Mouse (Mus musculus): Measurements from ENCODE around the gene Ankrd27.

Ankrd27 gene

GRCm38 (mm10) chr7:35584068-35584785, 1.8 kb upstream of the Ankrd27 start:
- DNase-seq: no peak

GRCm38 (mm10) chr7:35584786-35585190, 1.3 kb upstream of the Ankrd27 start:
- DNase-seq: peak; percentile 57

GRCm38 (mm10) chr7:35585191-35586054, 621 bp upstream of the Ankrd27 start, which contains the start of gene Rgs9bp:
Gene Rgs9bp, minus strand, starts transcription at chr7:35585582.
- DNase-seq: peak; percentile 77

GRCm38 (mm10) chr7:35586906-35587445, 932 bp downstream of the Ankrd27 start:
- DNase-seq: peak; percentile 53

- peak; percentile 43 for DNase-seq
Measured at GRCm38 (mm10) chr7:35587728-35588127, 1.7 kb downstream of the Ankrd27 start.

GRCm38 (mm10) chr7:35588680-35589428, 2.8 kb downstream of the Ankrd27 start:
- peak; percentile 52 for DNase-seq

- peak; percentile 29 for DNase-seq
Measured at GRCm38 (mm10) chr7:35589485-35589884, 3.4 kb downstream of the Ankrd27 start.

GRCm38 (mm10) chr7:35590731-35591191, 4.7 kb downstream of the Ankrd27 start:
- no peak for DNase-seq

GRCm38 (mm10) chr7:35594311-35594710, 8.3 kb downstream of the Ankrd27 start:
- DNase-seq: no peak

- no peak for DNase-seq
Measured at GRCm38 (mm10) chr7:35599492-35599891, 13.4 kb downstream of the Ankrd27 start.

- no peak for DNase-seq
Measured at GRCm38 (mm10) chr7:35600031-35600430, 14.0 kb downstream of the Ankrd27 start.

GRCm38 (mm10) chr7:35601106-35601505, 15.1 kb downstream of the Ankrd27 start:
- DNase-seq: peak; percentile 42

- no peak for DNase-seq
Measured at GRCm38 (mm10) chr7:35602766-35603165, 16.7 kb downstream of the Ankrd27 start.

GRCm38 (mm10) chr7:35606816-35607215, 20.8 kb downstream of the Ankrd27 start:
- no peak for DNase-seq

GRCm38 (mm10) chr7:35609245-35609644, 23.2 kb downstream of the Ankrd27 start:
- DNase-seq: no peak

GRCm38 (mm10) chr7:35617513-35617912, 31.5 kb downstream of the Ankrd27 start:
- DNase-seq: no peak

GRCm38 (mm10) chr7:35622626-35623025, 36.6 kb downstream of the Ankrd27 start:
- no peak for DNase-seq

- DNase-seq: no peak
Measured at GRCm38 (mm10) chr7:35626038-35626437, 40.0 kb downstream of the Ankrd27 start.

- no peak for DNase-seq
Measured at GRCm38 (mm10) chr7:35627371-35627770, 41.3 kb downstream of the Ankrd27 start.

- DNase-seq: peak; percentile 70
Measured at GRCm38 (mm10) chr7:35628496-35628895, 42.5 kb downstream of the Ankrd27 start.

- peak; percentile 18 for DNase-seq
Measured at GRCm38 (mm10) chr7:35636229-35636628, 50.2 kb downstream of the Ankrd27 start.

GRCm38 (mm10) chr7:35636874-35637273, 50.8 kb downstream of the Ankrd27 start:
- DNase-seq: no peak

- DNase-seq: no peak
Measured at GRCm38 (mm10) chr7:35640072-35640471, 54.0 kb downstream of the Ankrd27 start.

Measured in liver (tissue).